Mouse (Mus musculus): ENCODE measurements at regions not wholly inside any gene's neighbourhood (a gene's known extent, or its start where the extent isn't known, plus 50 kb on each side); places are given as distances from the start of the nearest gene placed in this dataset.

- no peak for TF ChIP-seq CTCF (IDR thresholded peaks at IDR 0.05; ENCODE audit: control insufficient read depth, insufficient read depth, low read length)
- no peak for TF ChIP-seq POLR2A (IDR thresholded peaks at IDR 0.05; ENCODE audit: borderline replicate concordance, control insufficient read depth, low read depth, low read length)
Measured at GRCm38 (mm10) chr19:25924385-25924769, 252.2 kb downstream of the Dmrt2 start.

Data from bone marrow, adult 2 months (tissue).